Mouse (Mus musculus): ENCODE data around the gene Grb10. TPM values are rescaled to one million over a fixed set of nuclear protein-coding genes. Genes with fewer than 3 reads are reported as not detected.
A peak's percentile ranks its signal among the peaks of the same experiment; 100 is the strongest.

Grb10 gene
- total RNA-seq (2014; fragmentation: Nextera tagmentation) (11.2 and 20.5 TPM in 2 replicates), total RNA-seq (2017) (7.2 and 8.4 TPM in 2 replicates)

DNA sequence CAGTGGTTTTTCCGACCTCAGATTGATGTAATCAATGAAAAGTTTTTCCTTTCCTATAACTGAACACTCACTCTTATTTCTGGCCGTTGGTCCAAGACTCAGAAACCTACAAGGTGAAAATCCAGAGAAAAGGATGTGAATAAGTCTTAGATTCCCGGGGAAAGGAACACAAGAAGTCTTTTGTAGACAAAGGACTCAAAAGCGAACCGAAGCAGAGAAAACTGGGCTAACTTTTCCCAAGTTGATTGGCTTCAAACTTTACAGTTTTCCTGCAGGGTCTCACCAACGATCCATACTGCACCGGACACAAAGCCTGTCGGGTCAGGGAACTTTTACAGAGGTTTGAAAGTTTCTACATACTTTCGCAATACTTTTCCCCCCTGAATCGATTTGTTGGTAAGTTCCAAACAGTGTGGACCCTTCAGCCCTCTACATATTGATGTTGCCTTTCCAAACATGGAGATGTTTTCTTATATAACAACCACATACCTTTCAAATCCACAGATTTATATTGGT, at the start of gene Grb10:
Gene Grb10, minus strand, starts transcription at position 214 of the 516 bp plus-strand sequence.
- no peak for ATAC-seq (replicated peaks; ENCODE audit: poor library complexity, severe bottlenecking)

DNA sequence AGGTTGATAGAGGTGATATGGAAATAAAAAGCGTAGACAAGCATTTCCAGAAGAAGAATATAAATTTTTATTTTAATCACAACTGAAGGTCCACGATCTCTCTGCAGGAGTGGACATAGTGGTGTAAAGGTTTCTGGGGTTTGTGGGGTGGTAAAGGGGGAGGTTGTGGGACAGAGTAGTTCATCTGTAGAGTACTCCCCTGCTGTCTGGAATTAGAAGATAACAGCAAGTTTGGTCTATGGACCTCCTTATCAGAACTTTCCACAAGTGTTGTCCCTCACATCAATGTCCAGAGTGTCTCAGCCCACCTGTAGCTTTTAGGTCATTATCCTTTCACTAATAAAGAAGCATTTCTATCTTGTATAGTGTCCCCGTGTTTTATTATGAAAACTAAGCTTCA, 43.2 kb upstream of the Grb10 start:
- ATAC-seq (replicated peaks; ENCODE audit: poor library complexity, severe bottlenecking): no peak

DNA sequence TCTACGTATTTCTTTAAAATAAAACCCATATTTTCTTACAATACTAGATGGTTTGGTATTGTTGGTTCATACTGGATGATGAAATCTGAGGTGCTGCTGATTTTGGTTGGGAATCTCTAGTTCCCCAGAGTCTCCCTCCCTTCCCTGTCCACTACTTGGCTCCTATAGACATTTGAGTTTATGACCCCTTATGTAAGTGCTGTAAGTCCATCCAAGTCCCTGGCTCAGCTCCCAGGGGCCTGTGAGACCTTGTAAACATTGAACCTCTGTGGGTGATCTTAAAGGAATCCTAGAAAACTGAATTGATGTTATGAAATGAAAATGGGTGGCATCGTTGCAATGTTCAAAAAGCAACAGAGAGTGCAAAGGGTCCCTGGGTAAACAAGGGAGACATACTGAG, 40.7 kb upstream of the Grb10 start:
- no peak for ATAC-seq (replicated peaks; ENCODE audit: poor library complexity, severe bottlenecking)

DNA sequence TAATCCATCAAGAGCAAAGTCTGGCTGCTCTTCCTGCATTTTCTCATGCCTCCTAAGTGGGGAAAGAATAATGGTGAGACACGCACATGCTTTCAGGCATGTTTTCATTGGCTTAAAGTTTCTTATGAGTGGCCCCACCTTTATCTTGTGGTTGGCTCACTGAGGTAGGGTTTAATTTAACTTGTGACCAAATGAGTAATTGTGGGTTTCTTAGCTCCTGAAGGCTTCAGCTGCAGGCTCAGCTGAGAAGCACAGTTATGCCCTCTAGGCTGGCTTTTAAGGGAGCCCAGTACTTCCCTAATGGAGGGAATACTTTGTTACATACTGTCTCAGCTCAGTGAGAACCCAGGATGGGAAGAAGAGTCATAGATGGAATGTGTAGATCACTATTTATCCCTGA, 37.0 kb upstream of the Grb10 start:
- ATAC-seq (replicated peaks; ENCODE audit: poor library complexity, severe bottlenecking): no peak

DNA sequence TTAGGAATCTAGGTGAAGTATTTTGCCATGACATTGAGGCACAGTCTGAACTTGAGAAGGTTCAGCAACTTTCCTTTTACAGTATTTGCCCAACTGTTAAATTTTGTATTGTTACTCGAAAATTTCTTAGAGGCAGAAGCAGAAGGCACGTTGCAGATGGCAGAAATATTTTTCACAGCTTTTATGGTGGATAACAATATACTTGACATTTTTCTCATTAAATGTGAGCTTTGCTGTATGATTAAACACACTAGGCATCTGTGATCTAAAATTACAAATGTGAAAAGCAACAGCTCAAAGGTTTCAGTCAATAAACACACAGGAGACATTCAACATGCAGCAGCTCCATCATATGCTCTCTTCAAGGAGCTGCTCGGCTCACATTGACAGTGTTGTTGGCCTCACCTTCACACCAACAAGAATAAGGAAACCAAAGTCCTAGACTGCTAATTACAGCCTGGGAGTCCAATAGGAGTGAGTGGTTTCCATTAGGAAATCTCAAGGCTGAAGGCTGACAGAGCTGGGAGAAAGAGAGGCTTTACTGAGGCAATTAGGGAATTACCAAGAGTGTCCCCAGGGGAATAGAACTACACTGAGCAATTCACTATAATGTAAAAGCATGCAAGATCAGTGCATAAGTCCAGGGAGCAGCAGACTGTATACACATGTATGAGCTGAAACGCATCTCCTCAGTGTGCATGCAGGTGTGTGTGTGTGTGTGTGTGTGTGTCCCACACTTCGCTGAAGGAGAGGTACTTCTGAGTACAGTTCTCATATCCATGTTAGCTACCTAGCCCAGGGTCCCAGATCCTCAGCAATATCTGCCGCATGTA, 35.1 kb upstream of the Grb10 start:
- ATAC-seq (replicated peaks; ENCODE audit: poor library complexity, severe bottlenecking): no peak

DNA sequence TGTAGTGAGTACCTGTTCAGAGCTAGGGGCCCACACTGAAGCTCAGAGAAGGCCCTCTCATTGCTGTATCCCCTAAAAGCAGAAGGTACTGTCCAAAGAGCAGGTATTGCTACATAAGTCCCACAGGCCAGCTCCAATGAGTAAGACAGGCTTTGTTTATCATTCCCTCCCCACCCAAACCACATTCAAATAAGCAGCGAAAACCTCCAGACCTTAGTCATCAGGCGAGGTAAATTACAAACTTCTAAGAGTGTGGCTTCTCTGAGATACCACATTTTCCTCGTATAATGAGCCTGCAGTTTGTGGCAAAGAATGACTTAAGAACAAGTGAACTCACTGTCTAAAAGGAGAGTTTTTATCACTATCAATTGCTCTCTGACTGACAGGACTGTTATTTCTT, 33.8 kb upstream of the Grb10 start:
- no peak for ATAC-seq (replicated peaks; ENCODE audit: poor library complexity, severe bottlenecking)

DNA sequence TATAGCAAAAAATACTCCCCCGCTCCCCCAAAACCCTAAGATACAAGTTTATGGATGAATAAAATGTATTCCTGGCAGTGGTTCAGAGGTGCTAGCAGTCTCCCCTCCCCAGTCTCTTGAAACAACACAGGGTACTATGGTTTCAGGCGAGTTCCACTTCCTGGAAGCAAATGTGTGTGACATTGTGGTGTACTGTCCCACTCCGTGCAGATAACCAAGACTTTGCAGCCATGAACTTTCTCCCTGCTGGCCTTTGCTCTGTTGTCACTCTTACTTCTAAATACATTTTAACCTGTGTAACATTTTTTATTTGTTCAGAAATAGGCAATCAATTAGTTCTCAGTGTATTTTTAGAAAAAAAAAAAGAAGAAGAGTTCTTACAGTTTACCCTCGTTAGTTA, 20.5 kb upstream of the Grb10 start:
- no peak for ATAC-seq (replicated peaks; ENCODE audit: poor library complexity, severe bottlenecking)

DNA sequence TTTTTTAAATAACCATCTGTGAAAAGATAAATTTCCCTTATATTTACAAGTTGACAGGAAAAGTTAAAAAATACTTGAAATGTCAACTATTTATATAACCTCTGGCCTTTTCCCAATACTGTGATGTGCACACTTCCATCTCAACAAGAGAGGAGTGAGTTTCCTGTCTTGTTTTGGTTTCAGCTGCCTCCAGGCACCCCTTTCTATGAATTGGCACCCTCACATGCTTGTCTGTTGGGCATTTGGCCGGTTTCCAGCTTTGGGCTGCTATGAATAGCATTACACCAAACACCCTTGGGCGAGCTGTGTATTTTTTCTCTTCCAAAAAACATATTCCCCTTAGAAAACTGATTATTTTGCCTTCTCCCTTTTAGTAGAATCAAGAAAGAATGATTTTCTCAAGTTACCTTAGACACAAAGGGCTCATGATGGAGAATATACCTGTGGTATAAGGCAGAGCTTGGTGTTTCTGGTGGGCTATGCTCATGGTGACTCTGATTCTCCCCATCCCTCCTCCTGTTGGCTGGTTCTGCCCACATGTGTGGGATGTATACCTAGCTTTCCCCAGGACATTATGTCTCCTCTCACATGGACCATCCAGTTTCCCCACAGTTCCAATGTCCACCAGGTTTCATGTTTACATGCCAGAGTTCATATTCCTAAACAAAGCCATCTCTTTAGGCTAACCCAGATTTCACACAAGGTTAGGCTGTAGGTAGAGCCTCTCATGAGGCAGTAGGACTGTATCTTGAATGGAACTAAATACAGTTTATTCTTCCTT, 10.3 kb upstream of the Grb10 start:
- ATAC-seq (replicated peaks; ENCODE audit: poor library complexity, severe bottlenecking): no peak

DNA sequence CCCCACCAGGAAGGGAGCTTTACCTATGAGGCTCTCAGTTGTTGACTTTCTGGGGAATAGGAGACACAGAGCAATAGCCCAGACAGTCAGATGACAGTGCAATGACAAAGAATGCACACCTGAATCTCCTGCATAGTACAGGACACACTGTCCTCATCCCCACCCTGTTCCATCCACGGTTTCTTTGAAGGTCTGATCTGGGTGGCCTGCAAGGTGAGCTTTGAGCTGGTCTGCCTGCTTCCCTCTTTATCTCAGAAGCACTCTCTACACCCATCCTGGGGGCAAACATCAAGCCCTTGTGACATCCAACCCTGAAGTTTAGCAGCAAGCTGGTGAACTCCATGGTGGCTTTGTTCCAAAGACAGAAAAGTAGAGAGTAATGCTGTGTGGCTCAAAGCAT, 9.7 kb upstream of the Grb10 start:
- ATAC-seq (replicated peaks; ENCODE audit: poor library complexity, severe bottlenecking): no peak

DNA sequence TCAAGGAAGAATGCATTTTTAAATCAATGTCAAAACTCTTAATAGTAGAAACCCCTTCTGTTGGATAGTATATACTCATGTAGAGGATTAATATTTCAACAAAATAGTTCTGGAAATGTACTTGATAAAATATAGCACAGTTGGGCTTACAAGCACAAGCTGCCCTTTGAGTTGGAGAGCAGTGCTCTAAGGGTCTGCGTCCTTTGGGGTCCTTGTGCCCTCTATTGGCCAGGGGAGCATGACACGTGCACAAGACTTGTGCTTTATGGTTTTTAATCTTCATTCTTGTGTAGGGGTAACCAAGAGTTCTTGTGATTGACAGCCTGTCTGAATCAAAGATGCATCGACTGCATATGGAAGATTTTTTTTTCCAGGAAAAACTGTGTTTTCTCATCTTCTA, 5.8 kb upstream of the Grb10 start:
- ATAC-seq (replicated peaks; ENCODE audit: poor library complexity, severe bottlenecking): no peak

DNA sequence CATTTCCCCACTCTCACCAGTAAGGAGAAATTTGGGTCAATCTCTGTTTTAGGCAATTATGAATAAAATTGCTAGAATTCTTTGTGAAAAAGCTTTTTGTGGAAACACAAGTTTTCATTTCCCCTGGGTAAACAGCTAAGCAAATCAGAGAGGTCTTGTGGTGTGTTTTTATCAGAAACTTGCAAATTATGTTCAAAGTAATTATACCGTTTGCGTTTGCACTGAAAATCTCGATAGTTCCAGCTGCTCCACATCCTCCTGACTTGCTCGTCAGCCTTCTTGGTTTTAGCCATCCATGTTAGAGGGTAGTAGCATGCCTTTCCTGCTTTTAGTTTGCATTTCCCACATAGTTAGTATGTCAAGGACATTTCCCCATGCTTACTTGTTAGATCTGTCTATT, 3.3 kb upstream of the Grb10 start:
- ATAC-seq (replicated peaks; ENCODE audit: poor library complexity, severe bottlenecking): no peak

DNA sequence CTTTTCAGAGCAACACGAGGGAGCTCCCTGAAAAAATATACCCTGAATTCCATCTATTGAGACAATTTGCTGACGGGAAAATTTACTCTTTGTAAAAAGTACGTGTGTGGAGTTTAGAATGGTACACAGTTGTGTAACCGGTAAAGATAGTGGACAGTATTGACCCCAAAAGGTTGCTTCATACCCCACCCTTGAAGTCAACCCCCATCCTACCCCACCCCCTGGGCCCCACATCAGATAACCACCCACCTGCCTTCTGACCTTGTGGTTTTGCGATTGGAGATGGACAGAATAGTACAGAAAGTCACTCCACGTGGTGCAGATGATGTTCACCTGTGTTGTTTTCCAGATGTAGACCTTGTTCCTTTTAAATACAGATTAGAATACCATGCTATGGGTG, 2.9 kb upstream of the Grb10 start:
- ATAC-seq (replicated peaks; ENCODE audit: poor library complexity, severe bottlenecking): no peak

DNA sequence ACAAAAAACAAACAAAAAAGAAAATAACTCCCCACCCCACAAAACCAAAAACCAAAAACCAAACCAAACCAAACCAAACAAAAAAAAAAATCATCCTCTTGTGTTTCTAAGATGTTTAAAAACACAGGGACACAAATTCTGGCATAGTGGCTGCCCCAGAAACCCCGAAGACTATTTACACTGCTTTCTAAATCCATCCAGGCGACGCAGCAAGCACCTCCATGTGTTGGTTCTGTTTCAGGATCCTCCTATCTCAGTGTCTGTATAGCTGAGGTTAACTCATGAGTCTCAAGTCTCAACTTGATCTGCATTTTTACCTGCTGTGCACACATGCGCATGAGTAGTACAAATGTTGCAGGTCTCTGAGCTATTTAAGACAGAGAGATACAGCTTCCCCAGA, 1.9 kb upstream of the Grb10 start:
- ATAC-seq (replicated peaks; ENCODE audit: poor library complexity, severe bottlenecking): no peak

DNA sequence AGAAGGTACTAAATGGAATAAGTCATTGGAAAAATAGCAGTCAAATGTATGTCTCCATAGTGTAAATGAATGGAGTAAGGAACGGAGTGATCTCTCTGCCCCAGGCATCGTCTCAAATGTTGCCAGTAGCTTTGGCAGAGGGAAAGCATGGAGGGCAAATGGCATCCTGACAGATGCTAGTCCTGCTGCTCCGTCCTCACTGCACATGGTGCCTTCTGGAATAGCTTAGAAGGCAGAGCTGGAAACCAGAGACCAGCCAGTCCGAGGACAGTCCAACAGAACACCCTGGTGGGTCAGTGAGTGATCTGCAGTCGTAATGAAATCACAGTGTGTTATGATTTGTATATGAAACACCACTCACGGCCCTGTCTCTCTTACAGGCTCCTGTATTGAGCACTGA, 1.3 kb upstream of the Grb10 start:
- ATAC-seq (replicated peaks; ENCODE audit: poor library complexity, severe bottlenecking): no peak

DNA sequence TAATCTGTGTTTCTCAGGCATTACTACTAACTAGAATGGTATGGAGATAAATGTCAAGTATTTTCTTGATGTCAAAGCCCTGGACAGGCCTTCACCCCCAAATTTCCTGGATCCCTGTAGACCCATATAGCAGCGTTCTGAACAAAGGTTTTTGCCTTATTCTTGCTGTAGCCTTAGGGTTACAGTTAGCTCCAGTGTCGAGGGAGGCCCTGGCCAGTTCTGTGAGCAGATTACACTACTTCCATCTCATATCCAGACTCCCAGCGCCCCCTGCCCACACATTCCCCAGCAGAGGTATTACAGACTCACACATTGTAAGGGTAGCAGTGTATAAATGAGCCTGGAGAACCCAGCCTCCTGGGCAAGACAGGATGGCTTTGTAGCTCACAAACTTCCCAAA, 615 bp upstream of the Grb10 start:
- no peak for ATAC-seq (replicated peaks; ENCODE audit: poor library complexity, severe bottlenecking)

DNA sequence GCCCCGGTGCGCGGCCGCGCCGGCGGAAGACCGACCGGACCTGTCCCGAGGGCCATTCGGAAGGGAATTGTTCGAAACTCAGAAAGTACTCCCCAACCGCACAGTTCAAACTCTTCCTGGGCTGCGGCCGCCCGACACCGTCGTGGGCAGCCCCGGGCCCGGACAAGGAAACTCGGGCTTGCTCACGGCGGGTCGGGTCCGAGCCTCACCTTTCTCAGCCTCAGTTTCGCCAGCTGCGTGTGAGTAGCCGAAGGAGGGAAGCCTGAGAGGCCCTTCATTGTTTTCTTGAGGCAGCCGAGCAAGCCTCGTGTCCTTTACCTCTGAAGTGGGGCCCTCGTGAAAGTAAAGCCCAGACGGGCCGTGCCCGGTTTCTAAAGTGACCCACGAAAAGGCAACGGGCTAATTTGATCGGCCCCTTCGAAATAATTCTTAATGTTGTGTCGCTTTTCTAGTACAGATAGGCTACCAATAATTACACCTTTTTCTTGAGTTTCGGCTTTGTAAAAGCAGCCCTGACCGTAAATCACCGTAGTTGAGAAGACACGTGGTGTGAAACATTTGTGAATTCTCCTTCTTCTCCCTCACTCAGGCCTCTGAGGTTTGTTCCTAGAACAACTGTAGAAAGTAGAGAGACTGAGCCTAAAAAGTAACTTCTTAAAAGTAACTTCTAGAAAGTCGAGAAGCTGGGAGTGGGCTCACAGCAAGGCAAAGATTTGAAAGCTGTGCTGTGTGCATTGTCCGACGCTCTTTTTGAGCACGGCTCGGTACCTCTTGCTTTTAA, 604 bp downstream of the Grb10 start:
- ATAC-seq (replicated peaks; ENCODE audit: poor library complexity, severe bottlenecking): no peak; the same call in 1 of the 2 replicates

DNA sequence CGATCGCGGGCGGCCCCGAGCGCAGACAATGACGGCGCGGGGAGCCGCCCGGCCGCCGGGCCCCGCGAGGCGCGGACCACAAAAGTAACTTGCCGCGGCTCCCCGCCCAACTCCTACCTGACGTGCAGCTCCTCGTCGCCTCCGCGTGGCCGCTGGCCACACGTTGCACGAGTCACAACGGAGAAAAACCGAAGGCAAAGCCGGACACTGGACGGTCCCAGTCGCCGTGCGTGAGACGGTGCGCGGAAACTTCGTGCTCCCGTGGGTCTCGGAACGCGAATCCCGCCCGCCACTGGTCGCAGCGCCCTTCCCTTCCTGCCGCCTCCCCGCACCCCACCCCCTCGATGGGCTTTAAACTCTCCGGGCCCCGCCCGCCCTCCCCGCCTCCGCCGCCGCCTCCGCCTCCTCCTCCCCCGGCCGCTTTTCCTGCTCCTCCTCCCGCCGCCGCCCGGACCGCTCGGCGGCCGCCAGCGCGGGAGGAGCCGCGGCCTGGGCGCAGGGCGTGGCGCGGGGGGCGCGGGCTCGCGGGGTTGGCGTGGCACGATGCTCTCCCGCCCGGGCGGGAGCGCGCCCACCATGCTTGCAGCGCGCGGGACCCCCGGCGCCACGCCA, 1.3 kb downstream of the Grb10 start:
- ATAC-seq (replicated peaks; ENCODE audit: poor library complexity, severe bottlenecking): peak; percentile 36

DNA sequence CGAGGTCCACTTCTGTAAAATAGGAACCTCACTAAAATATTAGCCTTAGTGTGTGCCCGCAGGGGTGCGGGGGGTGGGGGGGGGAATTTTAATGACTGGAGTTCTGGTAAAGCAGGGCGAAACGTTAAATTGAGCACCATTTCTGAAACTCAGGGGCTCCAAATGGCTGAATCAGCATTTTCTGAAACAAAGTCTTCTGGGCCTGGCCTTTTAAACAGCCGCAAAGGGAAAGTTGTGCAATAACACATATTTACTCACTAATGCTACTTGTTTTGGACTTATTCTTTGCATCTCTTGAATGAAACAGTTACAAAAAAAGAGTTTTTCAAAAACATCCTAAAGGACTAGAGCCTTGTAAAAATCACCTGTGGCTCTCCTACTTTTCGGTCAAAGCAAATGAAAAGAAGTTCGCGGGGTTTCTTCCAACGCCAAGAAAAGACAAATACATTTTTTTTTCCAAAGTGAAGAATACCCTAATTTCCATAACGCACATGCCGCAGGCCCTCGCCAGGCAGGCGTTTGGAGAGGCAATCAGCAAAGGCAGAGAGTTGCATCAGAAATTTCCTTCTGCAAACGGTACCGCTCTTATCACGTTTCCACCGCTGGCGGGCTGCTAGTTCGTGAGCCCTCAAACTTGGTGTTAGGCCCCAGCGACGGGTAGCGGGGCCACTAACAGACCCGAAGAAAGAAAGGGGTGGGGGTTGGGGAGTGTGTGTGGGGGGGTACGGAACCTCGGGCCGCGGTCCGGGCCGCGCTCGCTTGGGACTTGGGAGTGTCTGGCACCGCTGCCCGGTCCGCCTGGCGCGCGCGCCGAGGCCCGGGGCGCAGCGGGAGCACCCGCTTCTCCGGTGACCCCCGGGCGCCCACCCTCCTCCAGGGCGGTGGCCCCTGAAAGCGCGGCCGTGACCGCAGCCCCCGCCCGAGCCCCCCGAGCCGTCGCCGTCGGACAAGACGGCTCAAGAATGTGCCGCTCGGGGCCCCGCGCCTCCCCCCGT, 2.3 kb downstream of the Grb10 start:
- ATAC-seq (replicated peaks; ENCODE audit: poor library complexity, severe bottlenecking): peak; percentile 61

DNA sequence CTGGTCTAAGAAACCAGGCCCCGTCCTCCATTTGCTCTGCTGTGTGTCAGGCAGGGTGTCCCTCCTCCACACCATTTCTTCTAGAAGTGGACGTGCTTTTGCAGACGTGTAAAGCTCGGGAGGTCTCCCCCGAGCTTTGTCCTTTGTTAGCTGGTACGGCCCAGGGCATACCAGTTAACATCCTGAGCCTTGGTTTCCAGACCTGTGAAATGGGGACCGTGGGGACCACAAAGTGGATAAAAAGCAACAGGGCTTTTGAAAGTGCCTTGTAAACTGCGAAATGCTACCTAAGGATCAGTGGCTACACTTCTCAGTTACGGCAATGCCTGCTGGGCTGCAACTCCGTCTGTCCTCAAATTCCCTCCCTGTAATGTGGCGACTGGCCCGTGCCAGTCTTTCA, 3.2 kb downstream of the Grb10 start:
- ATAC-seq (replicated peaks; ENCODE audit: poor library complexity, severe bottlenecking): no peak

Measured in granulocyte monocyte progenitor cell, adult 5-6 weeks (primary cell).